Mouse (Mus musculus): Measurements from ENCODE around the gene Mageb18. TPM values are rescaled to one million over a fixed set of nuclear protein-coding genes. Genes with fewer than 3 reads are reported as not detected.

Mageb18 gene
- polyA plus RNA-seq, 1 experiment = 0.05 TPM

- Histone ChIP-seq H3K79me2 (ENCODE audit: control insufficient read depth, insufficient read depth) (no peaks in the 10 kb centered on the region), H3K4me3 (ENCODE audit: insufficient read depth, poor library complexity, severe bottlenecking) (no peak overlapping the region), H3K27me3 (ENCODE audit: control insufficient read depth, insufficient read depth, insufficient read length) (no peaks in the 10 kb centered on the region), H3K36me3 (ENCODE audit: control insufficient read depth, insufficient read depth) (no peaks in the 10 kb centered on the region), H3K79me3 (ENCODE audit: low read depth) (no peaks in the 10 kb centered on the region), H3ac (ENCODE audit: control insufficient read depth, insufficient read length, low read depth) (no peak overlapping the region)
- no peak for TF ChIP-seq FOSL1 (IDR thresholded peaks at IDR 0.05; ENCODE audit: insufficient read depth, low read length, poor library complexity, severe bottlenecking)
- TF ChIP-seq CEBPB (IDR thresholded peaks at IDR 0.05; ENCODE audit: low read depth) = no peak
These were observed 134.6 kb downstream of the Mageb18 start for GRCm38 (mm10) chrX:92464773-92465172.

- H3K27me3 ChIP-seq (ENCODE audit: control insufficient read depth, insufficient read depth, insufficient read length) = no peaks in the 10 kb centered on the region
- no peak for TF ChIP-seq FOSL1 (IDR thresholded peaks at IDR 0.05; ENCODE audit: insufficient read depth, low read length, poor library complexity, severe bottlenecking)
- TF ChIP-seq USF1 (IDR thresholded peaks at IDR 0.05; ENCODE audit: low read depth) = no peak
- no peak for TF ChIP-seq CTCF (IDR thresholded peaks at IDR 0.05; ENCODE audit: control insufficient read depth, insufficient read depth, insufficient read length)
- TF ChIP-seq MYOD1 (IDR thresholded peaks at IDR 0.05; ENCODE audit: control insufficient read depth, insufficient read length, low read depth) = no peak
- TF ChIP-seq MAX (IDR thresholded peaks at IDR 0.05) = no peak
- TF ChIP-seq MYOG (IDR thresholded peaks at IDR 0.05; ENCODE audit: control insufficient read depth, extremely low read depth, insufficient read length) = no peak
- TF ChIP-seq CEBPB (IDR thresholded peaks at IDR 0.05; ENCODE audit: low read depth) = no peak
- H3K79me2 ChIP-seq (ENCODE audit: control insufficient read depth, insufficient read depth) = no peaks in the 10 kb centered on the region
- H3ac ChIP-seq (ENCODE audit: control insufficient read depth, insufficient read length, low read depth) = no peak overlapping the region
- no peak overlapping the region for H3K4me3 ChIP-seq (ENCODE audit: insufficient read depth, poor library complexity, severe bottlenecking)
- H3K79me3 ChIP-seq (ENCODE audit: low read depth) = no peaks in the 10 kb centered on the region
- no peaks in the 10 kb centered on the region for H3K36me3 ChIP-seq (ENCODE audit: control insufficient read depth, insufficient read depth)
These were observed 138.9 kb downstream of the Mageb18 start for GRCm38 (mm10) chrX:92460496-92460895.

GRCm38 (mm10) chrX:92387384-92387783, 212.0 kb downstream of the Mageb18 start:
- Histone ChIP-seq H3ac (ENCODE audit: control insufficient read depth, insufficient read length, low read depth) (no peak overlapping the region), H3K27me3 (ENCODE audit: control insufficient read depth, insufficient read depth, insufficient read length) (no peaks in the 10 kb centered on the region), H3K36me3 (ENCODE audit: control insufficient read depth, insufficient read depth) (no peaks in the 10 kb centered on the region), H3K79me2 (ENCODE audit: control insufficient read depth, insufficient read depth) (no peaks in the 10 kb centered on the region), H3K79me3 (ENCODE audit: low read depth) (no peaks in the 10 kb centered on the region), H3K4me3 (ENCODE audit: insufficient read depth, poor library complexity, severe bottlenecking) (no peak overlapping the region)
- TF ChIP-seq FOSL1 (IDR thresholded peaks at IDR 0.05; ENCODE audit: insufficient read depth, low read length, poor library complexity, severe bottlenecking) = no peak
- TF ChIP-seq MYOG (IDR thresholded peaks at IDR 0.05; ENCODE audit: control insufficient read depth, extremely low read depth, insufficient read length) = no peak
- no peak for TF ChIP-seq MYOD1 (IDR thresholded peaks at IDR 0.05; ENCODE audit: control insufficient read depth, insufficient read length, low read depth)
- no peak for TF ChIP-seq MAX (IDR thresholded peaks at IDR 0.05)
- TF ChIP-seq USF1 (IDR thresholded peaks at IDR 0.05; ENCODE audit: low read depth) = no peak
- TF ChIP-seq CEBPB (IDR thresholded peaks at IDR 0.05; ENCODE audit: low read depth) = no peak
- no peak for TF ChIP-seq CTCF (IDR thresholded peaks at IDR 0.05; ENCODE audit: control insufficient read depth, insufficient read depth, insufficient read length)

GRCm38 (mm10) chrX:92342924-92343323, 256.4 kb downstream of the Mageb18 start:
- no peak for TF ChIP-seq FOSL1 (IDR thresholded peaks at IDR 0.05; ENCODE audit: insufficient read depth, low read length, poor library complexity, severe bottlenecking)
- TF ChIP-seq USF1 (IDR thresholded peaks at IDR 0.05; ENCODE audit: low read depth) = no peak
- TF ChIP-seq MYOD1 (IDR thresholded peaks at IDR 0.05; ENCODE audit: control insufficient read depth, insufficient read length, low read depth) = no peak
- no peak for TF ChIP-seq CTCF (IDR thresholded peaks at IDR 0.05; ENCODE audit: control insufficient read depth, insufficient read depth, insufficient read length)
- no peak for TF ChIP-seq MYOG (IDR thresholded peaks at IDR 0.05; ENCODE audit: control insufficient read depth, extremely low read depth, insufficient read length)
- no peak for TF ChIP-seq MAX (IDR thresholded peaks at IDR 0.05)
- no peak for TF ChIP-seq CEBPB (IDR thresholded peaks at IDR 0.05; ENCODE audit: low read depth)
- no peaks in the 10 kb centered on the region for H3K27me3 ChIP-seq (ENCODE audit: control insufficient read depth, insufficient read depth, insufficient read length)
- no peak overlapping the region for H3K4me3 ChIP-seq (ENCODE audit: insufficient read depth, poor library complexity, severe bottlenecking)
- no peaks in the 10 kb centered on the region for H3K36me3 ChIP-seq (ENCODE audit: control insufficient read depth, insufficient read depth)
- no peaks in the 10 kb centered on the region for H3K79me3 ChIP-seq (ENCODE audit: low read depth)
- no peak overlapping the region for H3ac ChIP-seq (ENCODE audit: control insufficient read depth, insufficient read length, low read depth)
- no peaks in the 10 kb centered on the region for H3K79me2 ChIP-seq (ENCODE audit: control insufficient read depth, insufficient read depth)

GRCm38 (mm10) chrX:92340906-92341305, 258.5 kb downstream of the Mageb18 start:
- TF ChIP-seq MYOG (IDR thresholded peaks at IDR 0.05; ENCODE audit: control insufficient read depth, extremely low read depth, insufficient read length) (no peak), USF1 (IDR thresholded peaks at IDR 0.05; ENCODE audit: low read depth) (no peak), CEBPB (IDR thresholded peaks at IDR 0.05; ENCODE audit: low read depth) (no peak), MYOD1 (IDR thresholded peaks at IDR 0.05; ENCODE audit: control insufficient read depth, insufficient read length, low read depth) (no peak), MAX (IDR thresholded peaks at IDR 0.05) (no peak), FOSL1 (IDR thresholded peaks at IDR 0.05; ENCODE audit: insufficient read depth, low read length, poor library complexity, severe bottlenecking) (no peak), CTCF (IDR thresholded peaks at IDR 0.05; ENCODE audit: control insufficient read depth, insufficient read depth, insufficient read length) (no peak)
- H3K4me3 ChIP-seq (ENCODE audit: insufficient read depth, poor library complexity, severe bottlenecking) = no peak overlapping the region
- H3K27me3 ChIP-seq (ENCODE audit: control insufficient read depth, insufficient read depth, insufficient read length) = no peaks in the 10 kb centered on the region
- no peak overlapping the region for H3ac ChIP-seq (ENCODE audit: control insufficient read depth, insufficient read length, low read depth)
- no peaks in the 10 kb centered on the region for H3K36me3 ChIP-seq (ENCODE audit: control insufficient read depth, insufficient read depth)
- H3K79me2 ChIP-seq (ENCODE audit: control insufficient read depth, insufficient read depth) = no peaks in the 10 kb centered on the region
- no peaks in the 10 kb centered on the region for H3K79me3 ChIP-seq (ENCODE audit: low read depth)

- Histone ChIP-seq H3K27me3 (ENCODE audit: control insufficient read depth, insufficient read depth, insufficient read length) (no peaks in the 10 kb centered on the region), H3K79me3 (ENCODE audit: low read depth) (no peaks in the 10 kb centered on the region), H3K79me2 (ENCODE audit: control insufficient read depth, insufficient read depth) (no peaks in the 10 kb centered on the region), H3ac (ENCODE audit: control insufficient read depth, insufficient read length, low read depth) (no peak overlapping the region), H3K4me3 (ENCODE audit: insufficient read depth, poor library complexity, severe bottlenecking) (no peak overlapping the region), H3K36me3 (ENCODE audit: control insufficient read depth, insufficient read depth) (no peaks in the 10 kb centered on the region)
- TF ChIP-seq MYOG (IDR thresholded peaks at IDR 0.05; ENCODE audit: control insufficient read depth, extremely low read depth, insufficient read length) (no peak), MAX (IDR thresholded peaks at IDR 0.05) (no peak), CEBPB (IDR thresholded peaks at IDR 0.05; ENCODE audit: low read depth) (no peak), USF1 (IDR thresholded peaks at IDR 0.05; ENCODE audit: low read depth) (no peak), MYOD1 (IDR thresholded peaks at IDR 0.05; ENCODE audit: control insufficient read depth, insufficient read length, low read depth) (no peak), CTCF (IDR thresholded peaks at IDR 0.05; ENCODE audit: control insufficient read depth, insufficient read depth, insufficient read length) (no peak), FOSL1 (IDR thresholded peaks at IDR 0.05; ENCODE audit: insufficient read depth, low read length, poor library complexity, severe bottlenecking) (no peak)
These were observed 259.8 kb downstream of the Mageb18 start for GRCm38 (mm10) chrX:92339551-92339950.

Measured in C2C12 (cell line).